Mouse (Mus musculus): Measurements from ENCODE around the gene Zfp385a. TPM values are rescaled to one million over a fixed set of nuclear protein-coding genes. Genes with fewer than 3 reads are reported as not detected.
"Not testable (repeated sequence)": the region's sequence is repeated elsewhere in the genome, so short reads cannot be mapped to it uniquely, and the experiment has no call there.

Gene Zfp385a
- polyA plus RNA-seq, 1 experiment, result 28.1 TPM

- no peaks in the 10 kb centered on the region for H3K36me3 ChIP-seq (ENCODE audit: control insufficient read depth, insufficient read depth, low read length)
- 56% methylated on average over 3 of the region's 3 CpGs for WGBS
- no peaks in the 10 kb centered on the region; the same call in 1 of the 2 replicates for H3K4me1 ChIP-seq (ENCODE audit: control insufficient read depth, insufficient read depth, insufficient read length)
- no peaks in the 10 kb centered on the region for H3K27me3 ChIP-seq (ENCODE audit: control insufficient read depth, insufficient read depth, low read length)
- peak; percentile 38; the same call in 1 of the 2 replicates for TF ChIP-seq CTCF (IDR thresholded peaks at IDR 0.05; ENCODE audit: extremely low read depth, insufficient read depth, insufficient read length, insufficient replicate concordance)
- no peak for TF ChIP-seq POLR2A (IDR thresholded peaks at IDR 0.05; ENCODE audit: low read depth, low read length)
- no peak overlapping the region for H3K4me3 ChIP-seq (ENCODE audit: extremely low read depth, insufficient read depth, insufficient read length)
- H3K27ac ChIP-seq (ENCODE audit: insufficient read depth, low read length), result no peak overlapping the region
- DNase-seq (ENCODE audit: low read depth in 1 of 2, low spot score in 2 of 2), result no peak
These were observed 59.0 kb downstream of the Zfp385a start for GRCm38 (mm10) chr15:103280817-103281464.

GRCm38 (mm10) chr15:103279750-103280149 is 60.1 kb downstream of the Zfp385a start:
- peak in 1 of 2 experiments; percentile 19 for DNase-seq (ENCODE audit: low read depth in 1 of 2, low spot score in 2 of 2)

DNA sequence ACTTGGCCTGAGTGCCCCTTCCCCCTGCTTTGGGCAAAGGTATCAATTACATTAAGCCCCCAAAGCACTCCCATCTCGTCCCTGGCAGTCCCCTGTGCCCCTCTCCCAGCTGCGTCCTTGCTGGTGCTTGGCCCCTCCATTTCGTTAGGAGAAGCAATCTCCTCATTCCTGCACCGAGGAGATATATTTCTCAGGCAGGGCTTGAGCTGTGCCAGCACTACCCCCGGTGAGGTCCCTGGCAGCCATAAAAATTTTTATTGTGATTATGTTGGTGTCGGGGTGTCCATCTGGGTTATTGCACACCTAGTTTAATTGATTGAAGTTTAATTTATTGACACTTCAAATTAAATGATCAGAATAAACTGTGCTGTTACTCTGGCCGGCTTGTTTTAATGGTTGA is 61.9 kb downstream of the Zfp385a start:
- TF ChIP-seq POLR2A (IDR thresholded peaks at IDR 0.05; ENCODE audit: low read depth, low read length) (no peak), CTCF (IDR thresholded peaks at IDR 0.05; ENCODE audit: extremely low read depth, insufficient read depth, insufficient read length, insufficient replicate concordance) (no peak)
- WGBS, result 85% methylated on average over 7 of the region's 7 CpGs
- DNase-seq (ENCODE audit: low read depth in 1 of 2, low spot score in 2 of 2), result no peak
- no peak overlapping the region for H3K27ac ChIP-seq (ENCODE audit: insufficient read depth, low read length)
- no peak overlapping the region for H3K4me3 ChIP-seq (ENCODE audit: extremely low read depth, insufficient read depth, insufficient read length)
- no peaks in the 10 kb centered on the region; the same call in 1 of the 2 replicates for H3K4me1 ChIP-seq (ENCODE audit: control insufficient read depth, insufficient read depth, insufficient read length)
- no peaks in the 10 kb centered on the region for H3K27me3 ChIP-seq (ENCODE audit: control insufficient read depth, insufficient read depth, low read length)
- no peaks in the 10 kb centered on the region for H3K36me3 ChIP-seq (ENCODE audit: control insufficient read depth, insufficient read depth, low read length)

More at GRCm38 (mm10) chr15:103279750-103280149, 60.1 kb downstream of the Zfp385a start:
- H3K27ac ChIP-seq (ENCODE audit: insufficient read depth, low read length), result no peak overlapping the region
- H3K27me3 ChIP-seq (ENCODE audit: control insufficient read depth, insufficient read depth, low read length), result no peaks in the 10 kb centered on the region
- H3K4me3 ChIP-seq (ENCODE audit: extremely low read depth, insufficient read depth, insufficient read length), result no peak overlapping the region
- WGBS, result 50% methylated on average over 3 of the region's 3 CpGs
- H3K36me3 ChIP-seq (ENCODE audit: control insufficient read depth, insufficient read depth, low read length), result no peaks in the 10 kb centered on the region
- H3K4me1 ChIP-seq (ENCODE audit: control insufficient read depth, insufficient read depth, insufficient read length), result no peaks in the 10 kb centered on the region; the same call in 1 of the 2 replicates
- TF ChIP-seq POLR2A (IDR thresholded peaks at IDR 0.05; ENCODE audit: low read depth, low read length) (no peak), CTCF (IDR thresholded peaks at IDR 0.05; ENCODE audit: extremely low read depth, insufficient read depth, insufficient read length, insufficient replicate concordance) (no peak)

DNA sequence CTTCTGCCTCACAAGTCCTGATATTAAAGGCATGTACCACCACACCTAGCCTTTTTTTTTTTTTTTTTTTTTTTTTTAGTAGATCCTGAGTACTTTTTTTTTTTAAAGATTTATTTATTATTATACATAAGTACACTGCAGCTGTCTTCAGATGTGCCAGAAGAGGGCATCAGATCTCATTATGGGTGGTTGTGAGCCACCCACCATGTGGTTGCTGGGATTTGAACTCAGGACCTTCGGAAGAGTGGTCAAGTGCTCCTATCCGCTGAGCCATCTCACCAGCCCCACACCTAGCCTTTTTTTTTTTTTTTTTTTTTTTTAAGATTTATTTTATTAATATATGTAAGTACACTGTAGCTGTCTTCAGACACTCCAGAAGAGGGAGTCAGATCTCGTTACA is 64.0 kb downstream of the Zfp385a start:
- not testable (repeated sequence) for H3K4me1 ChIP-seq (ENCODE audit: control insufficient read depth, insufficient read depth, insufficient read length)
- 85% methylated on average over 3 of the region's 3 CpGs for WGBS

GRCm38 (mm10) chr15:103272419-103273279 is 67.2 kb downstream of the Zfp385a start, which contains the start of gene Copz1:
Copz1 (plus strand) TSS chr15:103272714.
- DNase-seq (ENCODE audit: low read depth in 1 of 2, low spot score in 2 of 2), result peak; percentile 92 to 99
- H3K36me3 ChIP-seq (ENCODE audit: control insufficient read depth, insufficient read depth, low read length), result no peaks in the 10 kb centered on the region
- H3K27ac ChIP-seq (ENCODE audit: insufficient read depth, low read length), result no peak within 1 kb of the TSS
- no peak for TF ChIP-seq CTCF (IDR thresholded peaks at IDR 0.05; ENCODE audit: extremely low read depth, insufficient read depth, insufficient read length, insufficient replicate concordance)
- TF ChIP-seq POLR2A (IDR thresholded peaks at IDR 0.05; ENCODE audit: low read depth, low read length), result peak; percentile 75
- H3K27me3 ChIP-seq (ENCODE audit: control insufficient read depth, insufficient read depth, low read length), result no peaks in the 10 kb centered on the region
- H3K4me3 ChIP-seq (ENCODE audit: extremely low read depth, insufficient read depth, insufficient read length), result peak within 1 kb of the TSS; percentile 73
- H3K4me1 ChIP-seq (ENCODE audit: control insufficient read depth, insufficient read depth, insufficient read length), result no peaks in the 10 kb centered on the region
- under 1% methylated on average over 38 of the region's 38 CpGs for WGBS

More for the DNA sequence above, 64.0 kb downstream of the Zfp385a start:
- H3K36me3 ChIP-seq (ENCODE audit: control insufficient read depth, insufficient read depth, low read length); H3K27me3 ChIP-seq (ENCODE audit: control insufficient read depth, insufficient read depth, low read length); H3K4me3 ChIP-seq (ENCODE audit: extremely low read depth, insufficient read depth, insufficient read length); DNase-seq (ENCODE audit: low read depth in 1 of 2, low spot score in 2 of 2); H3K27ac ChIP-seq (ENCODE audit: insufficient read depth, low read length): not testable (repeated sequence)

DNA sequence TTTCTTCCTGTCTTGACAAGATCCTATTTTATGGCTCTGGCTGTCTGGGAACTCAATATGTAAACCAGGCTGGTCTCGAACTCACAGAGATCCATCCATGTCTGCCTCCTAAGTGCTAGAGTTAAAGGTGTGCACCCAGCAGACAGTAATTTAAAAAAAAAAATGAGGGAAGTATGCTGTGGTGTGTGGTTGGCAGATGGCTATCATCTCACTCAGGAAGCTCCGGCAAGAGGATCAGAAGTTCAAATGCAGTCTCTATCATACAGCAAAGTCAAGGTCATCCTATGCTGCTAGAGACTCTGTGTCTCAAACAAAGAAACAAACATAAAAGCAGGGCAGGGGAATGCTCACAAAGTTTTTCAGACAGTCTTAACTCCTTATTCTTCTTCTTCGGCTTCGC is 71.0 kb downstream of the Zfp385a start:
- DNase-seq (ENCODE audit: low read depth in 1 of 2, low spot score in 2 of 2), result no peak
- TF ChIP-seq CTCF (IDR thresholded peaks at IDR 0.05; ENCODE audit: extremely low read depth, insufficient read depth, insufficient read length, insufficient replicate concordance) (no peak), POLR2A (IDR thresholded peaks at IDR 0.05; ENCODE audit: low read depth, low read length) (no peak)
- Histone ChIP-seq H3K36me3 (ENCODE audit: control insufficient read depth, insufficient read depth, low read length) (no peaks in the 10 kb centered on the region), H3K27ac (ENCODE audit: insufficient read depth, low read length) (no peak overlapping the region), H3K4me1 (ENCODE audit: control insufficient read depth, insufficient read depth, insufficient read length) (no peaks in the 10 kb centered on the region), H3K27me3 (ENCODE audit: control insufficient read depth, insufficient read depth, low read length) (no peaks in the 10 kb centered on the region), H3K4me3 (ENCODE audit: extremely low read depth, insufficient read depth, insufficient read length) (no peak overlapping the region)
- 56% methylated on average over 4 of the region's 4 CpGs for WGBS
